Mouse (Mus musculus) cerebellum, adult 9-10 months (tissue): ENCODE data around the gene Jam3.
A peak's percentile ranks its signal among the peaks of the same experiment; 100 is the strongest.

Source experiments
- DNase-seq: peaks from one replicate; pipeline ENCODE4 v3.0.0; 2022

Gene Jam3

DNA sequence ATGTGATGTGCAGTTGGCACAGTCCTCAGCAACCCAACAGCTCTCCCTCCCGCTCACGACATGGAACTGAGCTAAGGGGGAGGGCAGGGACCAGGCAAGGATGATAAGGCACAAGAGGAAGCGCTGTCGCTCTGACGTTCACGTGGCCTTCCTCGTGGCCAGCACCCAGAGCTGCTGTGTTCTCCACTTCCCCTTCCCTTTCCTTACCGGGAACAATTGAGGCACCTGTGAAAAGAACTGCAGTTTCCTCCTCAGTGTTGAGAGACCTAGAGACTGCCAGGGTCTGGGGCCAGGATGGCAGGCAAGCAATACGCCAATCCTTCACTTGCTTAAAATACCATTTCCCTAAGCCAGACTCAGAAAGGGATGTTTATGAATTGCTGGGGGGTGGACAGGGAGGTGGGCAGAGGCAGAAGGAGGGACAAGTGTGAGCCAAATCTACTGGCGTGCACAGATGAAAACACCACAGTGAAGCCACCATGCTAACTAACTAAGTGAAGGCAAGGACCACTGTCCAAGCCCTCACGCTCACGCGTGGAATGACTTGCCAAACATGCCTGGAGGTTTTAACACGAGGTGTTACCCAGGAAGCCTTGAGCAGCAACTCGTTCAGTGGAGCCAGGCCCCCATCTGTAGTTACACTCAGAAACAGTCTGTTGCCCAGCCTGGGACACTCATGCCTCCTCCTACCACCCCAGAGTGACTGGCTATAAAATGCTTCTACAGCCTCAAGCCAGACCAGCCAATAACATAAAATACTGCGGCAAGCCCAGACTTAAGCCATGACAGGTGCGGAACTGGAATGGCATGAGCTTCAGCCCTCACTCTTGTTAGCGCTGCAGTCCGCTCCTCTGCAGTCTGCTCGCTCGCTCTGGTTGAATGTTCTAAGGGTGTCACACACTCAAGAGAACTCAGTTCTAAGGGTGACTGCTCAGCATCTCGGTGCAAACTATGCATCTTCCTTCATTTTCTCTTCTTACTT, 45.4 kb downstream of the Jam3 start:
- no peak for DNase-seq

DNA sequence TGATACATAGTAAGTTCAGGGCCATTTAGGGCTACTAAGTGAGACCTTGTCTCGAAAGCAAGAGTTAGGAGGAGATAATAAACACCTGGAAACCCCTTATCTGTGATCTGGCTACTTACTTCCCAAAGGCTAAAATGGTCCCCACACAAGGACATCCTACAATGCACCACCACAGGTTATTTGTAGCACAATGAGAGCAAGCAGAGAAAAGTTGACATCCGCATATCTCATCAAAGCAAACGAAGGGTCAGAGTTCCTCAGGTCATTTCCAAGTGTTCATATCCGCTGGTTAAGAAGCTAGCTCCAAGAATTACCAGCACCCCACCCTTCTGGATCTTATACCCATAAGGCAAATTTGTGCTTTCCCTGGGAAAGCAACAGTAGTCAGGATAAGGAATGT, 46.8 kb downstream of the Jam3 start:
- no peak for DNase-seq

DNA sequence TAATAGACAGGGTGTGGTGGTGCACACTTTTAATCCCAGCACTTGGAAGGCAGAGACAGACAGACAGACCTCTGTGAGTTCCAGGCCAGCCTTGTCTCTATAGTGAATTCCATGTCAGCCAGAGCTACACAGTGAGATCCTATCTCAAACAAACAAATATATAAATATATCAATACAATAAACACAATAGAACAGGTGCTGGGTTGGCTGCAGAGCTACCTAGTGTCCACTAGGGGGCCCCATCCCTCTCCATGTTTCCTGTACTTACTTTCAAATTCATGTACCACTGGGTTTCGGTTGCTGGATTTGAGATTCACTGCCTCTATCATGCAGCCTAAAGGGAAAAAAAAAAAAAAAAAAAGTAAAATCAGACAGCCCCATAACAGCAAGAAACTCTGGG, 49.1 kb downstream of the Jam3 start:
- peak; percentile 70 for DNase-seq

DNA sequence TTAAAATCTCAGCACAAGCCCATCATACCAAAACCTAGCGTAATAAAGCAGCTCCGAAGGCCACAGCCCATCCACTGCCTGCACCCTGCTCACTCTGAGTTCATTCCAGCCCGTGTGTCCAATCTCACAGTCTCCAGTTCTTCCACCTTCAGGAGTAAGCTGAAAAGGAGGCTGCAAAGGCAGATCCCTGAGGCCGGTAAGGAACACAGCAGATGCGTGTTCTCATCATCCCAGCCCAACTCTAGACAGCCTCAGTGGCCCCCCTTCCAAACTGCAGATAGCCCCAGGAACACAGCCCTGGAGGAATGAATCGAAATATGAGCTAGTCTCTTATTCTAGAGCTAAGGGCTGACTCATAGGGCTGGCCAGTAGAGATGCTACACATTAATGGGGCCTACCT, 53.8 kb downstream of the Jam3 start:
- no peak for DNase-seq

DNA sequence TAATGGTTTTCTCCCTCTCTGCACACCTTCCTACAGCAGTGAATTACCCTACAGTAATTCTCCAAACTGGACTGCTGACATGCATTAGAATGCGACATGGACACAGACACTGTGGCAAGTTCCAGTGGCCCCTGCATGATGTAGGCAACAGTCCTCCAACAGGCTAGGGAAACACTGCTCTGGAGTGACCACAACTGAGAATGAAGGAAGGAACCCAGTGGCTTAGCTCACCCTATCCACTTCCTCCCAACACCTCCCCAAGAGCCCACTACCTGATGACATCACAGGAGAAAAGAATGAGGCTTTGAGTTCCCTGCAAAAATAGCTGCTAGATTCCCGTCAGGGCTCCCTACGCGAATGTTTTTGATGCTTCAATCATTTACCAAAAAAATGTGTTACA, 55.7 kb downstream of the Jam3 start:
- no peak for DNase-seq

DNA sequence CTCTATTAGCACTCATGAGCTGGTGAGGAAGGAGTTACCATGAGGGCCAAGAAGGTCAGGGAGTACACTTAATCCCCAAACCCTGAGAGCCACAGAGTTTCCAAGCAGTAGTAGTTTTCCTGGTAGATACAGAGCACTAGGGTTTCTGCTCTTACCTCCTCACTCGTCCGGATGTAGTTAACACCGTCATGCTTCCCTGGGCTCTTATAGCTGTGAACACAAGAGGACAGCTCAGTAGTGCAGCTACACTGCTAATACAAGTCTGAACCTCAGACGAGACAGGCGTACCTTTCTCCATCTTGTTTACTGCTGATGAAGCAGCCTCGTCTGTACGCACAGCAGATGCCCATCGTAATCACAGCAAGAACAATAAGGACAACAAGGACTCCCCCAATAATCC, 56.7 kb downstream of the Jam3 start:
- DNase-seq = no peak

DNA sequence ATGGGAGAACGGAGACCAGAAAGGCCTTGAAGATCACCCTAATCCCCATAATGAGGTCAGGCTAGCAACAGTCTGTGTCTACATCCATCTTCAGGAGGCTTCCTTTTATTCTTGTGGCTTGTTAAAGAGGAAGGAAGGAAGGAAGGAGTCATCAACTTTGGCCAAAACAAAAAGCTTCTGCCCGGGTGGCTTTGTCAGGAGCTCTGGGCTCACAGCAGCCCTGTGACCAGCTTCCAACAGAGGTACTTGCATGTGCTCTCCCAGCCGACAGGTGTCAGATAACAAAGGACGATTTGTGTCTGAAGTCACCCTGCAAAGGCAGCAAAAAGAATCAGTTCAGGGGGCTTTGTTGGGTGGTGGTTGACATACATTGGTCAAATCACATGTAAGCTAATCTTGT, 57.1 kb downstream of the Jam3 start:
- no peak for DNase-seq

DNA sequence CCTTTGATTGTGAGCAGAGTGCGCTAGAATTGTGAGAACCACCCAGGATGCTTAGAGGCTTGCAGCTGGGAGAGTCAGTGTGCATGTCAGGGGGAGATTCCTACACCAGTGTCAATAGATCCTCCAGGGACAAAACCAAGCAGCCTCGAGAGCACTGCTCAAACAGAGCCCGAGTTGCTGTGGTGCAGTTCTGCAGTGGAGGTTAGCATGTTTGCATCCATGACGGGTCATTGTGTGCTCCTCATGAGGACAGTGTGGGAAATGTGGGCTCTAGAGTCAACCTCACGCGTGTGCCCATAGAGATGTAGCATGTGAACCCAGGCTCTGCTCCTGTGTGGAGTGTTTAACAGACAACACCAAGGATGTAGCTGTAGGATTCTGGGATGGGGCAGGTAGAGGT, 62.3 kb downstream of the Jam3 start:
- no peak for DNase-seq

DNA sequence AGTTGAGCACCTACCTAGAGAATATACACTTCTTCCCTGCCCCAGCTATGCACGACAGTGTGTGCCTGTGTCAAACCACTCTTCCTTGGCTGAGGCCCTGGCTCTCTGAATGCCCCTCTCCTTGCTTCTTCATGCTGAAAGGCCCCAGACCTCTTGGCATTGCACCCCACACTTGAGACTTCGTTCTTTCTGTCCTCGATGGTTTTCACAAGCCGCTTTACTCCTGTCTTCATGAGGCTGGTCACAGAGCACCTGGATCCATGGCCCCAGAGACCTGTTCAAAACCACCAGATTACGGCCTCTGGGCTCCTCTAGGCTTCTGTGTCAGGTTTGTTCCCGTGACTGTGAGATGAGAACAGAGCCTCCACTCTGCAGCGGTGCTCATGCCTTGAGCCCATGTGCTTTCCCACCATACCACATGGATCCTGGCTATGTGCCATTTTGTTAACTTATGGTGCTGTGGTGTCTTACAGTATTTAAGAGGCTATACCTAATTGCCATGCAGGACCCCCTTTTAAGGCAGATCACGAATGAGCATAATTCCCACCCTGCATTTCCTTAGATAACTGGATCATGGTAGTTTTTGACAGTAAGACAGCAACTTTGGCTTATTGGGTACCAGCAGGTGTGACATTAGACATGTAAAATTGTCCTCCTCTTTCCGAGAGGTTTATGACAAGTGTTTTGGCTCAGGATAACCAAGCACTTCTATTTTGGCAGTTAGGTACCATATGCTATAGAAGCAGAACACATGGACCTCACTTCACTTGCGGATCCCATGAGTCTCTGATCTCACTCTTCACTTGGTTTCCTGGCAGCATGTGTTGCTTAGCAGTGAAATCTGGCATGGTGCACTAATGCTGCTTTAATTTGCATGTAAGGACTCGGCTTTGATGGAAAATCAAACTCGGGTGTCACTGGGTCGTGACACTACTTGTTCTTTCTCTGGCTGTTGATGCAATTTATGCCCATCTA, 64.1 kb downstream of the Jam3 start:
- DNase-seq = peak; percentile 58

DNA sequence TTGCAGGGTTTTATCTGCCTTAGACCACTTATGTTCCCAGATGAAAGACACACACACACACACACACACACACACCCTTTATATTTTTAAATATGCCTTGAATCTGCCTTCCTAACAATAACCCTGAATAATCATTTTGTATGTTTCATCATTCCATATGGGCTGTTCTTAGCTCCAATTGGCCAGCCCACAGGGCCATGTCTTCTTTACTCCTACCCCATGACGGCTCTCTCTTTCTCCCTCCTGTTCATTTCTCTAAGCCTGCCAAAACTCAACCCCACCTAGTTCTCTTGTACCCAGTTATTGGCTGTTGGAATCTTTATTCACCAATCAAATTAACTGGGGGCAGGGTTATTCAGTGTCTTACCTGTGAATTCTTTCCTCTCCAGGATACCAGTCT, 65.1 kb downstream of the Jam3 start:
- no peak for DNase-seq

DNA sequence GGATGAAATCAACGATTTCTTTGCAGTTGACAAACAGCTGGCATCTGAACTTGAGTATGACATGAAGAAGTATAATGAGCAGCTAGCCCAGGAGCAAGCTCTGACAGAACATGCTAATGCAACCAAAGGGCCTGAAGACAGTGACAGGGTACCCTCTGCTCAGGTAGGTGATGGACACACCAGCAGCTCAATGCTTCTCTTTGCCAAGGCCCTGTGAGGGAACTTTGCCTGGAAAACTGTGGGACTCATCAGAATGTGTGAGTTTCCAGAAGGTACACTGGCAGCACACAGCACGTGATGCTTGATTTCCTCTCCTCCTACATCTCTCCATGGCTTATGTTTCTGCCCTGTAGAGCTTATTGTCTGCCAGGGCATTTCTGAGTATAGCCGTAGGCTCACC, 67.8 kb downstream of the Jam3 start:
- DNase-seq = no peak

DNA sequence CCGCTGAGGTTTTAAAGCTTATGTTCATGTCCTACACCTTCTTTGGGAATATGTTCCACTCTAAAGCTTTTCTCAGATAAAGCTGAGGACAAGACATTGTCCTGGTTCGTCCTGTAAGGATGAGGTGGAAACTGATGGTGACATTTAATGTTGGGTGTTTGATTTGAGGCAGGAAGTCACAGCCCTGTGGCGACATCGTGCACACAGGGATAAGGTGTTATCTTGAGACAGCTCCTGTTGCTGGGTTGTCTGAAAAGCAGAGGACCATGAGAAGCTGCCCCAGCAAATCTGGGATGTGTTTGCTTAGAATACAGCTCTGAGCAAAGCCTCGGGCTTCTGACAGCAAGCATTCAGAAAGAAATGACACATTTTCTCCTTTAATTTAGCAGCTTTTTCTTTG, 69.0 kb downstream of the Jam3 start:
- no peak for DNase-seq

DNA sequence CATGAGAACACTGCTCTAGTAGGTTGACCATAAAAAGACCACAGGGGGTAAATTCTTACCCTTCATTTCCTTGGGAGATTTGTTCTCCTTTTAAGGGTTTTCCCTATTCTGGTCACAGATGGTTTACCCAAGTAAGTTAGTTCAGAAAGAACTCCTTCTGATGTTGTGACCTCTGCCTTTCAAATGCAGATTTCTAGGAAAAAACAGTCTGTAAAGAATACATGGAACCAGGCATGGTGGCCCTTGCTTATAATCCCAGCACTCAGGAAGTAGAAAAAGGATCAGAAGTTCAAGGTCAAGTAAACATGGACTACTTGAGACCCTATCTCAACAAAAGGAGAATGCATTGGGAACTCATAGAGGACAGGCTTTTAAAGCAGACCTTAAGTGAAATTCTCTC, 79.4 kb downstream of the Jam3 start:
- no peak for DNase-seq

DNA sequence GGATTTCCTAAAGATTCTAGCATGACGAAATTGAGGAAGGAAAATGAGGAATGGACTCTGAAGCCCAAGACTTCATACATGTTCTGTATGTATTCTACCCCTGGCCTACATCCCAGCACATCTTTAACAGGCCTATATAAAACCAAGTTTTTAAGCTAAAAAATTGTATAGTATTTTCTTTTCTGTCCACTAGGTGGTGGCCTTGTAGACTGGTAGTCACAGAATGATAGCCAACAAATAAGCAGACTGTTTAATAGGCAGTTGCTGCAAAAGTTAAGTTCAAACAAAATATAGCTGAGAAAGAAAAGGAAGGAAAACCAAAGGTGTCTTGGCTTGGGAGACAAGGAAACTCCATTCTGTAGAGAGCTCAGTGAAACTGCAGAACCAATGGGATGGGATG, 80.5 kb downstream of the Jam3 start:
- DNase-seq = no peak

DNA sequence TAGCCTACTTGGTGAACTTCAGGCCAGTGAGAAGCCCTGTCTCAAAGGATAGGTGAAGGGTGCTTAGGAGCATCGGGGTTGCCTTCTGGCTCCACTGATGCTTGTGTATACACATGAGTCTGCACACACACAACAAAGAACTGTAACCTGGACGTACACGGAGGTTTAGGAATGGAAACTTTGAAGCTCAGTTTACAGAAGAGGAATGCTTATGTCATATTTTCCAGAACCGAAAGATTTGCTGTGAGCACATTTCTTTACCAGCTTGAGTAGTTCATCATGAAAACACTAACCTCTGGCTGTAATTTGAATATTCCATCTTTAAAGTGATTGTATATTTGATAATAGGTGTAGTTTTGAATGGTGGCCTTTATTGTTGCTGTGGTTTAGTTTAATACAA, 84.3 kb downstream of the Jam3 start:
- no peak for DNase-seq

DNA sequence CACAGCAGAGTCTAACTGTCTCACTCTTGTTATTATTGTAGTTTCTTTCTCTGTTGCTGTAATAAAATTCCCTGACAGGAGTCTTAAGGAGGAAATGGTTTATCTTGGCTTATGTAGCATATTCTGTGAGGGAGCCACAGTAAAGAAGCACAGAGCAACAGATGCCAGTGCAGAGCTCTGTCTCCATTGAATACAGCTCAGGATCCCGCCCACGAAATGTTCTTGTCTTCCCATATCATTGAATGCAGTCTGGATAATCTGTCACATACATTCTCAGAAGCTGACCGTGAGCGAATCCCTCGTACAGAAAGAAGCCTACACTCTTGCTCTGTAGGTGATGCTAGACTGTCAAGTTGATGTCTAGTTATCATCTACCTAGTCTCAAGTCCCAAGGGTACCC, 96.9 kb downstream of the Jam3 start:
- no peak for DNase-seq

DNA sequence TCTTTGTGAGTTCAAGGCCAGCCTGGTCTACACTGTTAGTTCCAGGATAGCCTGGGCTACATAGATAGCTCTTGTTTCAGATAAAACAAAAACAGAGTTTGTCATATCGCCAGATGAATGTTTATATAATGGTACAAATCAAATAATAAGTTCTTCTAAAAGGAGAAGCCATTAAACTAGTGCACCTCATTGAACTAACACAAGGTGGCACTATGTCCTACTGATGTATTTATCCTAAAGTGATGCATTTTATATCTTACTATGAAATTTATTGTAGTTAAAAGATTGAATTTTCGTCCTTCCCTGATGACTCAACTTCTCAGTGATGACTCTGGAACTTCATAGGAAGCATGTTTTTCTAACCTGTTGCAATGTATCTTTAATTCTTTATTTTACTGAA, 105.7 kb downstream of the Jam3 start:
- DNase-seq = no peak
